In the genomic region with DNA sequence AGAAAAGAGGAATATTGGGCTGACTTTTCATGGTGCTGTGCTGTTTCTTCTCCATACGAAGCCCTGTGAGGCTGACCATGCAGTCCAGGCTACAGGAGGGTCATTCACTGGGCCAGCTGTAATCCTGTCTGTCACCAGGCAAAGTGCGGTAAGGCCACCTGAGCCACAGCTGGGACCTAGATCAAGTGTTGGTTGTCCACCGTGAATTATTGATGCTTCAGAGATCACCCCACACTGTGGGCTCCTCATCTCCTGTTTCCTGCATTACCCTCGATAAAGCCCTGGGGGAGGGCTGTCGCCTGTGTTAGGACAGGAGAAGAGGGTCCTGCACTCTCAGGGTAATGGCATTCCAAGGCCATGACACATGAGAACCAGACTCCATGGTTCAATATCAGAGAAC, we compare ENCODE assay signal across 22 mouse cellular contexts. TPM values are rescaled to one million over a fixed set of nuclear protein-coding genes. Genes with fewer than 3 reads are reported as not detected.
DNase-seq lines count a peak whose midpoint lies in the region; ATAC-seq lines count a peak whose summit lies in the region.
"Had no signal": no experiment of that assay in that cellular context is flagged by ENCODE, and none has a peak within 500 bp of the region (broad histone marks: within the 10 kb centered on the region; RNA-seq: fewer than 3 reads in every experiment).

No protein-coding gene starts in this region.

- H3K4me3 ChIP-seq in kidney, embryonic 14.5 days (ENCODE audit: low read length) = no peak overlapping the region
- H3K4me3 ChIP-seq in kidney, embryonic 16.5 days (ENCODE audit: low read length) = no peak overlapping the region
- 0 out of 2 replicates have a peak overlapping the region, but pooled peaks have one; percentile 1 for H3K4me3 ChIP-seq in embryonic facial prominence, embryonic 10.5 days
- H3K4me3 ChIP-seq: embryonic facial prominence, embryonic 13.5 days; embryonic facial prominence, embryonic 15.5 days; erythroblast, embryonic 14.5 days; forebrain, embryonic 10.5 days; forebrain, embryonic 12.5 days had no signal

- DNase-seq in kidney, postnatal 10 days = no peak
- no peak for DNase-seq in kidney, adult 8-10 months
- DNase-seq in embryonic facial prominence, embryonic 10.5 days (ENCODE audit: low spot score) = no peak
- DNase-seq in cerebellum, postnatal 14 days = no peak
- DNase-seq: adrenal gland, adult 2 months; adrenal gland, postnatal 25 days; cerebellum, adult 11 months; cerebellum, adult 18-20 months; cerebellum, adult 8-10 months; cerebellum, adult 9-11 months; cerebellum, postnatal 25 days had no signal

- H3K4me1 ChIP-seq in kidney, embryonic 14.5 days (ENCODE audit: control insufficient read depth, insufficient read depth, low read length) = peaks cover 29% of the 10 kb centered on the region
- H3K4me1 ChIP-seq in kidney, embryonic 16.5 days (ENCODE audit: insufficient read depth, low read length) = peaks cover 46% of the 10 kb centered on the region
- H3K4me1 ChIP-seq in embryonic facial prominence, embryonic 10.5 days = peaks cover 43% of the 10 kb centered on the region

- H3K27me3 ChIP-seq in kidney, embryonic 14.5 days (ENCODE audit: control insufficient read depth, insufficient read depth, low read length) = no peaks in the 10 kb centered on the region
- H3K27me3 ChIP-seq in kidney, embryonic 16.5 days (ENCODE audit: insufficient read depth, low read length) = no peaks in the 10 kb centered on the region
- H3K27me3 ChIP-seq in embryonic facial prominence, embryonic 10.5 days (replicated peaks; ENCODE audit: low read depth, poor library complexity, severe bottlenecking) = no peaks in the 10 kb centered on the region
- H3K27me3 ChIP-seq: embryonic facial prominence, embryonic 13.5 days; embryonic facial prominence, embryonic 15.5 days; forebrain, embryonic 12.5 days had no signal

- 18% methylated on average over 5 of the region's 5 CpGs for WGBS in kidney, embryonic 14.5 days
- 28% methylated on average over 5 of the region's 5 CpGs for WGBS in kidney, embryonic 16.5 days
- 63% methylated on average over 5 of the region's 5 CpGs for WGBS in embryonic facial prominence, embryonic 10.5 days

- peak overlapping the region; percentile 31; the same call in 1 of the 2 replicates for H3K27ac ChIP-seq in kidney, embryonic 14.5 days (ENCODE audit: low read depth, low read length)
- 0 out of 2 replicates have a peak overlapping the region, but pooled peaks have one; percentile 16 for H3K27ac ChIP-seq in kidney, embryonic 16.5 days (ENCODE audit: low read length)
- no peak overlapping the region for H3K27ac ChIP-seq in embryonic facial prominence, embryonic 10.5 days (replicated peaks)
- H3K27ac ChIP-seq: embryonic facial prominence, embryonic 13.5 days; embryonic facial prominence, embryonic 15.5 days; forebrain, embryonic 10.5 days; forebrain, embryonic 12.5 days had no signal

- no peaks in the 10 kb centered on the region for H3K9me3 ChIP-seq in kidney, embryonic 14.5 days (ENCODE audit: control insufficient read depth, low read length)
- no peaks in the 10 kb centered on the region for H3K9me3 ChIP-seq in kidney, embryonic 16.5 days (ENCODE audit: low read length)
- H3K9me3 ChIP-seq in embryonic facial prominence, embryonic 10.5 days = no peaks in the 10 kb centered on the region
- H3K9me3 ChIP-seq: embryonic facial prominence, embryonic 13.5 days; embryonic facial prominence, embryonic 15.5 days; forebrain, embryonic 10.5 days; forebrain, embryonic 12.5 days had no signal

- ATAC-seq in kidney, embryonic 14.5 days (ENCODE audit: low FRiP score, low TSS enrichment) = peak; percentile 70
- peak; percentile 68 for ATAC-seq in kidney, embryonic 16.5 days (ENCODE audit: low FRiP score, low TSS enrichment)
- ATAC-seq: forebrain, embryonic 14.5 days; forebrain, embryonic 16.5 days had no signal

- no peak overlapping the region for H3K9ac ChIP-seq in kidney, embryonic 14.5 days (ENCODE audit: low read depth, low read length)
- no peak overlapping the region for H3K9ac ChIP-seq in kidney, embryonic 16.5 days (replicated peaks; ENCODE audit: low read length)
- H3K9ac ChIP-seq: embryonic facial prominence, embryonic 13.5 days; embryonic facial prominence, embryonic 15.5 days; forebrain, embryonic 12.5 days had no signal

- no peaks in the 10 kb centered on the region for H3K36me3 ChIP-seq in kidney, embryonic 14.5 days (ENCODE audit: control insufficient read depth, insufficient read depth, low read length)
- no peaks in the 10 kb centered on the region for H3K36me3 ChIP-seq in kidney, embryonic 16.5 days (ENCODE audit: insufficient read depth, low read length)
- peaks cover 13% of the 10 kb centered on the region; the same call in 1 of the 2 replicates for H3K36me3 ChIP-seq in embryonic facial prominence, embryonic 10.5 days (replicated peaks)
- H3K36me3 ChIP-seq: embryonic facial prominence, embryonic 13.5 days; embryonic facial prominence, embryonic 15.5 days; forebrain, embryonic 12.5 days had no signal

- H3K4me2 ChIP-seq in kidney, embryonic 14.5 days (replicated peaks; ENCODE audit: low read depth, low read length) = no peak overlapping the region
- H3K4me2 ChIP-seq in kidney, embryonic 16.5 days (replicated peaks; ENCODE audit: low read depth, low read length) = no peak overlapping the region
- H3K4me2 ChIP-seq: embryonic facial prominence, embryonic 13.5 days; embryonic facial prominence, embryonic 15.5 days; forebrain, embryonic 12.5 days had no signal

RNA-seq across cellular contexts. Expression of a gene that starts 7.7 kb away (rescaled TPM):
- 279 and 333 TPM in 2 replicates for polyA plus RNA-seq in kidney, embryonic 14.5 days (2014; fragmentation: Nextera tagmentation; extraction: Ambion mirVana)
- polyA plus RNA-seq in kidney, embryonic 16.5 days (2015; fragmentation: Nextera tagmentation; extraction: Ambion mirVana) = 431 and 491 TPM in 2 replicates
- 406 and 416 TPM in 2 replicates for polyA plus RNA-seq in embryonic facial prominence, embryonic 10.5 days (2016; fragmentation: Nextera tagmentation; extraction: Ambion mirVana)

RNA-seq across cellular contexts. Expression of a gene that starts 25.8 kb away (rescaled TPM):
- 4.1 and 9.0 TPM in 2 replicates for polyA plus RNA-seq in kidney, embryonic 14.5 days (2014; fragmentation: Nextera tagmentation; extraction: Ambion mirVana)
- 18.2 and 18.5 TPM in 2 replicates for polyA plus RNA-seq in kidney, embryonic 16.5 days (2015; fragmentation: Nextera tagmentation; extraction: Ambion mirVana)
- polyA plus RNA-seq in embryonic facial prominence, embryonic 10.5 days (2016; fragmentation: Nextera tagmentation; extraction: Ambion mirVana) = 1.7 and 2.2 TPM in 2 replicates
- polyA plus RNA-seq: C2C12; erythroblast, embryonic 14.5 days had no signal

RNA-seq across cellular contexts. Expression of a gene that starts 27.7 kb away (rescaled TPM):
- polyA plus RNA-seq in kidney, embryonic 14.5 days (2014; fragmentation: Nextera tagmentation; extraction: Ambion mirVana) = 9.6 and 11.1 TPM in 2 replicates
- polyA plus RNA-seq in kidney, embryonic 16.5 days (2015; fragmentation: Nextera tagmentation; extraction: Ambion mirVana) = 7.9 and 8.2 TPM in 2 replicates
- 9.3 and 12.3 TPM in 2 replicates for polyA plus RNA-seq in embryonic facial prominence, embryonic 10.5 days (2016; fragmentation: Nextera tagmentation; extraction: Ambion mirVana)
- polyA plus RNA-seq: C2C12 had no signal

RNA-seq across cellular contexts. Expression of a gene that starts 27.9 kb away (rescaled TPM):
- polyA plus RNA-seq in kidney, embryonic 14.5 days (2014; fragmentation: Nextera tagmentation; extraction: Ambion mirVana) = 58.8 and 59.7 TPM in 2 replicates
- 72.7 and 78.6 TPM in 2 replicates for polyA plus RNA-seq in kidney, embryonic 16.5 days (2015; fragmentation: Nextera tagmentation; extraction: Ambion mirVana)
- 123 and 139 TPM in 2 replicates for polyA plus RNA-seq in embryonic facial prominence, embryonic 10.5 days (2016; fragmentation: Nextera tagmentation; extraction: Ambion mirVana)

RNA-seq across cellular contexts. Expression of a gene that starts 39.5 kb away (rescaled TPM):
- polyA plus RNA-seq in kidney, embryonic 14.5 days (2014; fragmentation: Nextera tagmentation; extraction: Ambion mirVana) = not detected in 2 replicates
- 0.60 and 0.76 TPM in 2 replicates for polyA plus RNA-seq in kidney, embryonic 16.5 days (2015; fragmentation: Nextera tagmentation; extraction: Ambion mirVana)
- polyA plus RNA-seq in embryonic facial prominence, embryonic 10.5 days (2016; fragmentation: Nextera tagmentation; extraction: Ambion mirVana) = 0.20 TPM in 1 of 2 replicates, not detected in the other
- polyA plus RNA-seq: C2C12; cortical plate, adult 2 months; embryonic facial prominence, embryonic 13.5 days; forebrain, embryonic 10.5 days; forebrain, embryonic 12.5 days; forebrain, embryonic 16.5 days had no signal
